Mouse (Mus musculus): ENCODE results near the gene Hbb-bs. TPM values are rescaled to one million over a fixed set of nuclear protein-coding genes. Genes with fewer than 3 reads are reported as not detected.
"Not testable (repeated sequence)": the region's sequence is repeated elsewhere in the genome, so short reads cannot be mapped to it uniquely, and the experiment has no call there.

Gene Hbb-bs
- total RNA-seq (2014; fragmentation: Nextera tagmentation): not detected in 2 replicates
- 1.6 and 5.2 TPM in 2 replicates for total RNA-seq (2017)

- no peak for ATAC-seq (replicated peaks; ENCODE audit: poor library complexity, severe bottlenecking)
Observed at GRCm38 (mm10) chr7:103827808-103828207, at the start of gene Hbb-bs. Gene Hbb-bs (minus strand): TSS chr7:103828096.

GRCm38 (mm10) chr7:103877093-103877492 is 49.2 kb upstream of the Hbb-bs start:
- ATAC-seq (replicated peaks; ENCODE audit: poor library complexity, severe bottlenecking): no peak

DNA sequence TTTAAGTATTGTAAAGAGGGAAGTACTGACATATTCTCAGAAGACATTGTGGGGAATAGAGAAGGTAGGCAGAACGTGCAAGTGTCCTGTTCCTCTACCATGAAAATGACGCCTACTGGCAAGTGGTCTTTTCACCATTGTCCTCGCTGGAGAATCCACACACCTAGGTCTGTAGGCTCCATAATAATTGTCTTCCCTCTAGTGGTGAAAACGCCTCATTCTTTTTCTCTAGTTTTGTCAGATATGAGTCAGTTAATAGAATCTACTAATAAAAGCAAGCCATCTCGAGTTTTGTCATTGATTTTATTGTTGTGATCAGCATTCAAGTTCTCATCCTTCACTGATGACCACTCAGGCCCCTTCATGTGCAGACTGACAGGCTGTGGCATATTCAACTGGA is 46.6 kb upstream of the Hbb-bs start:
- 0 out of 2 replicates have a peak, but pooled peaks have one; percentile 46 for ATAC-seq (replicated peaks; ENCODE audit: poor library complexity, severe bottlenecking)

GRCm38 (mm10) chr7:103873064-103873463 is 45.2 kb upstream of the Hbb-bs start:
- ATAC-seq (replicated peaks; ENCODE audit: poor library complexity, severe bottlenecking): peak; percentile 50; the same call in 1 of the 2 replicates

DNA sequence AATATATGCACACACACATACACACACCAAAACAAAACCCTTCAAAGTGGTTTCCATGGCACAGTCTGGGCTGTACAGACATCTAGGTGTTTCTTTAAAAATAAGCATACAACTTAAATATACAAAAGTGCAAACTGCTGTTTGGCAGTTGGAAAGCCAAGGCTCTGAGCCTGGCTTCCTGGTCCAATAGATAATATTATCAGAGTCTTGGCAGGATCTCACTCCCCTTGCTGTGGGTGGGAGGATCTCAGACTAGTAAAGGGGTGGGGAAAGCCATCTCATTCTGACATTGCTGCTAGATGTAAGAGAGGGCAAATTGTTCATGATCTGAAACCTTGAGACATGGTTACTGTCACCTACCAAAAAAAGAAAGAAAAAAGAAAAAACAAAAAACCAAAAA is 42.8 kb upstream of the Hbb-bs start:
- no peak for ATAC-seq (replicated peaks; ENCODE audit: poor library complexity, severe bottlenecking)

DNA sequence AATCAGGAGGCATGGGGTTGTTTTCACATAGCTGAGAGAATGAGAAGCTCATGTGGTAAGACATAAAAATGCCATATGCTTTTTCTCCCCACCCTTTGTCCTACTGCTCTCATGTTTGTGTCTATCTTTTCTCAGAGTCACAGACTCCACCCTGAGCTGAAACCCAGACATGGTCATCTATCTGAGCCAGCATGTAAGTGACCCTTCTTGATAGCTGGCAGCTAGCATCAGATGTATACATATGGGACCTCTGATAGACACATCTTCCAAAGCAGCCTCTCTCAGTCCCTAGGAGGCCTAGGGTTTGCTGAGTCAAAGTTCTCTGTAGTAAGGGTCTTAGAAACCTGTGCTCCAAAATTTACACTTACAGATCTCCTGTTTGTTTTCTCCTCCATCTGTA is 37.8 kb upstream of the Hbb-bs start:
- no peak for ATAC-seq (replicated peaks; ENCODE audit: poor library complexity, severe bottlenecking)

- ATAC-seq (replicated peaks; ENCODE audit: poor library complexity, severe bottlenecking): peak; percentile 75
Observed at GRCm38 (mm10) chr7:103861531-103861930, 33.6 kb upstream of the Hbb-bs start.

GRCm38 (mm10) chr7:103860855-103861254 is 33.0 kb upstream of the Hbb-bs start:
- peak; percentile 98 for ATAC-seq (replicated peaks; ENCODE audit: poor library complexity, severe bottlenecking)

DNA sequence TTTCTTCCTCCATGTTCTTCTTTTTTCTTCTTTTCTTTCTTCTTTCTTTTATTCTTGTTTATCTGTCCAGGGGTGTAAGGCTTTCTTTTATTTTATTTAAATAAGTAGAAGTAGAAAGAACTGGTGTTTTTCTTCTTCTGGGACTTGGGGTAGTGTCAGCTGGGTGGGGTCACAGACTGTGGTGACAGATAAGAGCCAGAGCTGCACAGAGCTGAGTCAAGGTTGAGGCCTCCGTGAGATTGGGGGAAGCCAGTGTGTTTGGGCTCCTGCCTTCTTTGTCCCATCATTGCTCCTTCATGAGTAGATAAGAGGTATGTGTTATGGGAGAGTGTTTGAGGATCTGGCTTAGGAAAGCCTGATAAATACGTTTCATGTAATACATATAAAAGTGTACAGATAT is 31.2 kb upstream of the Hbb-bs start:
- ATAC-seq (replicated peaks; ENCODE audit: poor library complexity, severe bottlenecking): no peak

- no peak for ATAC-seq (replicated peaks; ENCODE audit: poor library complexity, severe bottlenecking)
Observed at GRCm38 (mm10) chr7:103854669-103855068, 26.8 kb upstream of the Hbb-bs start.

- no peak for ATAC-seq (replicated peaks; ENCODE audit: poor library complexity, severe bottlenecking)
Observed at GRCm38 (mm10) chr7:103853090-103853489, 25.2 kb upstream of the Hbb-bs start, which contains the start of gene Hbb-y. Gene Hbb-y (minus strand): TSS chr7:103853216.

- ATAC-seq (replicated peaks; ENCODE audit: poor library complexity, severe bottlenecking): no peak
Observed at GRCm38 (mm10) chr7:103844525-103845325, 16.8 kb upstream of the Hbb-bs start.

DNA sequence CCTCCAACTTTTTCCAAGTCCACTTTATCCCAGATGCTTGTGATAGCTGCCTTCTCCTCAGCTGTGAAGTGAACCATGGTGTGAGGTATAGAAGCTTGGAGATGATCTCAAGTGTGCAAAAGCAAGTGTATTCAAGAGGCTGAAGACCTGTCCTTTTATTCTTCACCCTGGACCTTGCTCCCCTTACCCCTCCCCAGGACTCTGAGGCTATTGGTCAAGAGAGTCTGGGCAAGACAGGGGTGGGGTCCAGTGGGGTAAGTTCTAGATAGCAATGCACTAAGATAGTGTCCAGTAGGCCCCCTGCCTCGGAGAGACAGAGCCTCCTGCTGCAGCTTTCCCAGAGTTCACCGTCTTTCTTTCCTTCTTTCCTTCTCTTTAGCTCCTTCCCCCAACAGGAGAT is 15.1 kb upstream of the Hbb-bs start, which contains the start of gene Hbb-bh1:
Gene Hbb-bh1 (minus strand): TSS at position 131 of the 400 bp plus-strand sequence.
- no peak for ATAC-seq (replicated peaks; ENCODE audit: poor library complexity, severe bottlenecking)

DNA sequence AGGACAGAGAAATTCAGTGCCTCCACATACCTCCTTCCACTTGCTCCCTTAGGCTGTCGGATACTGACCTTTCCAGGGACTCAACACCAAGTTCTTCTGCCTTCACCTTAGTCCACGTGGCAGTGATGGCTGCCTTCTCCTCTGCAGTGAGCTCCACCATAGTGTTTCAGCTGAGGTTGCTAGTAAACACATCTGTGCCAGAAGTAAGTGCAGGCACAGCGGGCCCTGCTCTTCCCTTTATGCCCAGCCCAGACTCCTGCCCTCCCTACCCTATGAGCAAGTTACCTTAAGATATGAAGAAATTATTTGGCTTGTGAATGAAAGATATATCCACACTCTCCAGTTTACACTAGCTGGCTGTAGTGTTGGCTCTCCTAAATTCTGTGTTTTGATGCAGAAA is 12.4 kb upstream of the Hbb-bs start, which contains the start of gene Hbb-bh2:
Gene Hbb-bh2 (minus strand): TSS at position 253 of the 400 bp plus-strand sequence.
- ATAC-seq (replicated peaks; ENCODE audit: poor library complexity, severe bottlenecking): no peak

DNA sequence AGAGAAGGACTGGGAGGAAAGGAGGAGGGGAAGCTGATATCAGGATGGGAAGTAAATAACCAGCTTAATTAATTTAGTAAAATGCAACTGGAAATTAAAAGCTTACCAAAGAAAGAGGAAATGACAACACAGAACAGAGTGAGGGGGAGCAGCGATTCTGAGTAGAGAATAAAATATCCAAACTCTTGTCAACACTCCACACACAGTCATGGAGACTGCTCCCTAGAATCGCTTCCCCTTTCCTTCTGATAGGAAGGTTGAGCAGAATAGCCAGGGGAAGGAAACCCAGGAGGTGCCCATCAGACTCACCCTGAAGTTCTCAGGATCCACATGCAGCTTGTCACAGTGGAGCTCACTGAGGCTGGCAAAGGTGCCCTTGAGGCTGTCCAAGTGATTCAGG is 757 bp downstream of the Hbb-bs start:
- peak; percentile 99 for ATAC-seq (replicated peaks; ENCODE audit: poor library complexity, severe bottlenecking)

DNA sequence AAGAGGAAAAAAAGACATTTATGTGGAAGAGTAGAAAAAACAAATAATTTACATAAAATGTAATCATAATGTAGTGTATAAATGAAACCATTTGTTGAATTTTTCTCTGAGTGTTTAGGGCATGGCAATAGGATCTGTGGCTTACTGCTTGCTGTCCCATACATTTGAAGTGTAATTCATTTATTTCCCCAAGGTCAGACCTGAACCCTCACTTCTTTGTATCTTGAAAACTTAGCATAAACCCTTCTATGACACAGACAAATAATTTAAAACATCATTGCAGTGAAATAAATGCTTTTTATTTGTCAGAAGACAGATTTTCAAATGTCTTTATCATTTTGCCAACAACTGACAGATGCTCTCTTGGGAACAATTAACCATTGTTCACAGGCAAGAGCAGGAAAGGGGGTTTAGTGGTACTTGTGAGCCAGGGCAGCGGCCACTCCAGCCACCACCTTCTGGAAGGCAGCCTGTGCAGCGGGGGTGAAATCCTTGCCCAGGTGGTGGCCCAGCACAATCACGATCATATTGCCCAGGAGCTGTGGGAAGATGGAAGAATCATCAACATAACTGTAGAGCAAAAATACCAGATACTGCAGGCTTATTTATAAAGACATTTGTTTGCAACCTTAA is 1.5 kb downstream of the Hbb-bs start:
- ATAC-seq (replicated peaks; ENCODE audit: poor library complexity, severe bottlenecking): no peak

GRCm38 (mm10) chr7:103825536-103826254 is 2.2 kb downstream of the Hbb-bs start:
- ATAC-seq (replicated peaks; ENCODE audit: poor library complexity, severe bottlenecking): no peak

DNA sequence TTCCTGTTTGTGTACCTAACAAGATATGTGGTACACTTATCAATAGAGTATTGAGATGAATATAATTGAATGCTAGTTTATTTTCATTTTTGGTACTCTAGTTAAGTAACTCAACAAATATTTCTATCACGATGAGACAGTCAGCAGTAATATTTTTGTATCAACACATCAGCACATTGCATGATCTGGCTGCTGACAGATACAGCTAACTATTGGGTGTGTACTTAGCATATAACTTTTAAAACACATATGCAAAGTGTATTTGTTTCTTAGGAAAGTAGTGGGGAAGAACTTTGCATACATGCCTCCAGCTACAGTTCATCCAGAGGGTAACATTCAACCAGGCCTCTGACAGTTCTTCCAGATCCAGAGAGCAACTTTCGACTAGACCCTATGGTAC is 3.3 kb downstream of the Hbb-bs start:
- ATAC-seq (replicated peaks; ENCODE audit: poor library complexity, severe bottlenecking): no peak

DNA sequence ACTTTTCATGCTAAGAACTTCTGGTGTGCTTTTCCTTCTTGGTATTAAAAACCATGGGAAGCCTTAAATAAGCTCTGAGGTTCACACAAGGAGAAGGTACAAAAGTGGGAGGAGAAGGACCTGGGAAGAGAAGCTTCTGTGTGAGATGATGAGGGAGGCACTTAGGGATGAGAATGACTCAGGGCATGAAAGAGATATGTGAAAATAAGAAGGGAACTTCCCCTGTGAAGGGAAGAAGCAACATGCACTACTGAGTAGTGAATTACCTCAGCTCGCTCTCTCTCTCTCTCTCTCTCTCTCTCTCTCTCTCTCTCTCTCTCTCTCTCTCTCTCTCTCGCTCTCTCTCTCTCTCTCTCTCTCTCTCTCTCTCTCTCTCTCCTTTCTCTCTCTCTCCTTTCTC is 12.8 kb downstream of the Hbb-bs start:
- ATAC-seq (replicated peaks; ENCODE audit: poor library complexity, severe bottlenecking): not testable (repeated sequence)

- ATAC-seq (replicated peaks; ENCODE audit: poor library complexity, severe bottlenecking): no peak
Observed at GRCm38 (mm10) chr7:103813766-103814165, 14.1 kb downstream of the Hbb-bs start, which contains the start of gene Hbb-bt. Gene Hbb-bt (minus strand): TSS chr7:103813996.

DNA sequence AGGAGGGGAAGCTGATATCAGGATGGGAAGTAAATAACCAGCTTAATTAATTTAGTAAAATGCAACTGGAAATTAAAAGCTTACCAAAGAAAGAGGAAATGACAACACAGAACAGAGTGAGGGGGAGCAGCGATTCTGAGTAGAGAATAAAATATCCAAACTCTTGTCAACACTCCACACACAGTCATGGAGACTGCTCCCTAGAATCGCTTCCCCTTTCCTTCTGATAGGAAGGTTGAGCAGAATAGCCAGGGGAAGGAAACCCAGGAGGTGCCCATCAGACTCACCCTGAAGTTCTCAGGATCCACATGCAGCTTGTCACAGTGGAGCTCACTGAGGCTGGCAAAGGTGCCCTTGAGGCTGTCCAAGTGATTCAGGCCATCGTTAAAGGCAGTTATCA is 14.7 kb downstream of the Hbb-bs start:
- ATAC-seq (replicated peaks; ENCODE audit: poor library complexity, severe bottlenecking): peak; percentile 90

Data from granulocyte monocyte progenitor cell, adult 5-6 weeks (primary cell).